Comparison of ENCODE assay signal across 12 mouse cellular contexts in the genomic region with DNA sequence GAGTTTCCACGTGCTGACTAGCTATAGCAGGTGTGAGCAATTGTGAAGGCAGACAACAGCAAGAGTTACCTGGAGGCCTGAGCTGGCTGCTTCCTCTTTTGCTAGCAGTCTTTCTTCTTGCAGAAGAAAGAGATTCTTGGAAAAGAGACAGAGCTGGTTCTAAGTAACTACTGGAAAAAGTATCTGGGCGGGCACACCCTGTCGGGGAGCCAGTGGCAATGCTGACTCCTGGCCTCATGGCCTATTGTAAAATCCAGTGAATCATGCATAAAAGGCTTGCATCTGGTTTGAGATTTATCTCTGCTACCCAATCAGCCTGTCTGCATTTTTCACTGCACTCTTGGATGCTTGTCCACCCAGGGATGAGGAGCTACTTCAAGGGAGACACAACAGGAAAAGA.
DNase-seq lines count a peak whose midpoint lies in the region.
"Had no signal": no experiment of that assay in that cellular context is flagged by ENCODE, and none has a peak within 500 bp of the region (broad histone marks: within the 10 kb centered on the region; RNA-seq: fewer than 3 reads in every experiment).

No protein-coding gene starts in this region.

- intact Hi-C loops in gastrocnemius, postnatal 14 days (cut with DNase I; ENCODE audit: low total_unique reads) = no loop called here

- peak; percentile 7 for DNase-seq in gastrocnemius, postnatal 14 days
- DNase-seq in gastrocnemius, postnatal 10 days = no peak
- peak; percentile 33 to 53 for DNase-seq in adrenal gland, adult 18-20 months (ENCODE audit: low spot score in 2 of 2)
- DNase-seq in adrenal gland, adult 2 months = peak; percentile 81
- DNase-seq in adrenal gland, postnatal 25 days = peak; percentile 71
- DNase-seq in ovary, postnatal 14 days (ENCODE audit: low spot score) = no peak
- DNase-seq in cerebellum, postnatal 25 days = no peak
- DNase-seq: cerebellum, adult 2 months; cerebellum, postnatal 14 days; forebrain, postnatal 0 days; heart, postnatal 36 days; kidney, adult 8-10 months had no signal

Comparison
In these comparisons a context has a peak if more than half of its experiments do, and no peak if none do; other contexts are left out.
1. DNase-seq: peak in gastrocnemius, postnatal 14 days (single experiment), adrenal gland, adult 18-20 months (2 of 2), adrenal gland, adult 2 months (single experiment) and adrenal gland, postnatal 25 days (single experiment); none in gastrocnemius, postnatal 10 days (single experiment), ovary, postnatal 14 days (single experiment) and cerebellum, postnatal 25 days (0 of 2).